Mouse (Mus musculus): ENCODE measurements at regions not wholly inside any gene's neighbourhood (a gene's known extent, or its start where the extent isn't known, plus 50 kb on each side); places are given as distances from the start of the nearest gene placed in this dataset.
"Not testable (repeated sequence)": the region's sequence is repeated elsewhere in the genome, so short reads cannot be mapped to it uniquely, and the experiment has no call there.

GRCm38 (mm10) chr4:44453552-44453951 is 152.9 kb downstream of the Melk start:
- no peak overlapping the region for H3ac ChIP-seq (ENCODE audit: control insufficient read depth, insufficient read length)
- H3K36me3 ChIP-seq (ENCODE audit: control insufficient read depth, insufficient read depth), result no peaks in the 10 kb centered on the region
- no peaks in the 10 kb centered on the region for H3K79me2 ChIP-seq (ENCODE audit: control insufficient read depth, insufficient read depth)
- TF ChIP-seq CEBPB (IDR thresholded peaks at IDR 0.05; ENCODE audit: insufficient read depth, poor library complexity, severe bottlenecking), result no peak
- TF ChIP-seq USF1 (IDR thresholded peaks at IDR 0.05; ENCODE audit: low read depth), result no peak
- no peak for TF ChIP-seq TCF12 (IDR thresholded peaks at IDR 0.05; ENCODE audit: insufficient read depth, poor library complexity, severe bottlenecking)
- no peak for TF ChIP-seq TCF3 (IDR thresholded peaks at IDR 0.05; ENCODE audit: insufficient read length, low read depth)
- no peak for TF ChIP-seq REST (IDR thresholded peaks at IDR 0.05; ENCODE audit: insufficient read depth, insufficient read length)
- no peak for TF ChIP-seq E2F4 (IDR thresholded peaks at IDR 0.05; ENCODE audit: insufficient read depth)
- TF ChIP-seq POLR2A (IDR thresholded peaks at IDR 0.05; ENCODE audit: insufficient read length, low read depth), result no peak
- TF ChIP-seq MYOD1 (IDR thresholded peaks at IDR 0.05; ENCODE audit: control insufficient read depth in 1 of 3, insufficient read length in 2 of 3, low read depth in 2 of 3), result no peak
- no peak for TF ChIP-seq SRF (IDR thresholded peaks at IDR 0.05; ENCODE audit: control insufficient read depth, insufficient read length, low read depth)
- TF ChIP-seq POLR2AphosphoS2 (IDR thresholded peaks at IDR 0.05; ENCODE audit: insufficient read length, low read depth), result no peak
- TF ChIP-seq MAX (IDR thresholded peaks at IDR 0.05; ENCODE audit: low read depth), result no peak
- no peak for TF ChIP-seq MYOG (IDR thresholded peaks at IDR 0.05; ENCODE audit: control insufficient read depth in 1 of 3, insufficient read depth in 1 of 3, insufficient read length in 2 of 3, low read depth in 2 of 3)
- no peak overlapping the region for H3K4me2 ChIP-seq (ENCODE audit: low read depth)
- peaks cover 7% of the 10 kb centered on the region for H3K27me3 ChIP-seq (ENCODE audit: control insufficient read depth, insufficient read depth, insufficient read length)
- H3K4me3 ChIP-seq, result no peak overlapping the region

- Histone ChIP-seq H3ac (ENCODE audit: control insufficient read depth, insufficient read length) (no peak overlapping the region), H3K4me2 (ENCODE audit: low read depth) (no peak overlapping the region), H3K27me3 (ENCODE audit: control insufficient read depth, insufficient read depth, insufficient read length) (no peaks in the 10 kb centered on the region), H3K4me3 (no peak overlapping the region), H3K36me3 (ENCODE audit: control insufficient read depth, insufficient read depth) (no peaks in the 10 kb centered on the region), H3K79me2 (ENCODE audit: control insufficient read depth, insufficient read depth) (no peaks in the 10 kb centered on the region)
- TF ChIP-seq POLR2AphosphoS2 (IDR thresholded peaks at IDR 0.05; ENCODE audit: insufficient read length, low read depth) (no peak), MYOD1 (IDR thresholded peaks at IDR 0.05; ENCODE audit: control insufficient read depth in 1 of 3, insufficient read length in 2 of 3, low read depth in 2 of 3) (no peak)
These were observed 155.2 kb downstream of the Melk start for GRCm38 (mm10) chr4:44455851-44456250.

GRCm38 (mm10) chr4:44473511-44473910 is 172.8 kb downstream of the Melk start:
- not testable (repeated sequence) for H3K4me2 ChIP-seq (ENCODE audit: low read depth); H3K4me3 ChIP-seq; H3K79me2 ChIP-seq (ENCODE audit: control insufficient read depth, insufficient read depth); H3K36me3 ChIP-seq (ENCODE audit: control insufficient read depth, insufficient read depth); H3K27me3 ChIP-seq (ENCODE audit: control insufficient read depth, insufficient read depth, insufficient read length); H3ac ChIP-seq (ENCODE audit: control insufficient read depth, insufficient read length)

All from myocyte (in vitro differentiated cells).